Comparison of ENCODE assay signal across 8 mouse cellular contexts in genomic region chr15:8445951-8446419, GRCm38 (mm10). TPM values are rescaled to one million over a fixed set of nuclear protein-coding genes. Genes with fewer than 3 reads are reported as not detected.
DNase-seq lines count a peak whose midpoint lies in the region; ATAC-seq and TF ChIP-seq lines count a peak whose summit lies in the region.

No protein-coding gene starts in this region.

- peak overlapping the region; percentile 83 for H3K9ac ChIP-seq in intestine, embryonic 15.5 days
- peak overlapping the region; percentile 86 for H3K9ac ChIP-seq in neural tube, embryonic 15.5 days (replicated peaks)

- no peak for TF ChIP-seq POLR2A in lung, adult 2 months (IDR thresholded peaks at IDR 0.05; ENCODE audit: borderline replicate concordance, extremely low read depth, low read depth, low read length)

- no peaks in the 10 kb centered on the region for H3K27me3 ChIP-seq in intestine, embryonic 15.5 days (replicated peaks)
- no peaks in the 10 kb centered on the region for H3K27me3 ChIP-seq in neural tube, embryonic 15.5 days (replicated peaks)

- H3K27ac ChIP-seq in intestine, embryonic 15.5 days = peak overlapping the region; percentile 97
- peak overlapping the region; percentile 97; the same call in 1 of the 2 replicates for H3K27ac ChIP-seq in neural tube, embryonic 15.5 days (replicated peaks)

- no peaks in the 10 kb centered on the region for H3K36me3 ChIP-seq in intestine, embryonic 15.5 days
- H3K36me3 ChIP-seq in neural tube, embryonic 15.5 days = no peaks in the 10 kb centered on the region

- peaks cover 6% of the 10 kb centered on the region for H3K4me1 ChIP-seq in intestine, embryonic 15.5 days (replicated peaks)
- peaks cover 6% of the 10 kb centered on the region; the same call in 1 of the 2 replicates for H3K4me1 ChIP-seq in lung, adult 2 months (ENCODE audit: control insufficient read depth, insufficient read depth, low read length)
- H3K4me1 ChIP-seq in neural tube, embryonic 15.5 days = peaks cover 39% of the 10 kb centered on the region

- H3K9me3 ChIP-seq in intestine, embryonic 15.5 days = no peaks in the 10 kb centered on the region
- H3K9me3 ChIP-seq in neural tube, embryonic 15.5 days (replicated peaks) = no peaks in the 10 kb centered on the region

- 0% methylated on average over 19 of the region's 19 CpGs for WGBS in intestine, embryonic 15.5 days
- WGBS in lung, adult 2 months = under 1% methylated on average over 19 of the region's 19 CpGs
- WGBS in neural tube, embryonic 15.5 days = under 1% methylated on average over 19 of the region's 19 CpGs

- intact Hi-C loops in gastrocnemius, postnatal 14 days (cut with DNase I; ENCODE audit: low total_unique reads) = no loop called here

- DNase-seq in 416B (ENCODE audit: low read depth) (peak; percentile 77), MN1 (ENCODE audit: low spot score) (peak; percentile 61)
- peak; percentile 44 for DNase-seq in cerebellum, adult 9-11 months
- peak; percentile 16 for DNase-seq in gastrocnemius, postnatal 14 days
- peak; percentile 49 for DNase-seq in lung, adult 2 months
- no peak for DNase-seq in frontal cortex, postnatal 36 days (ENCODE audit: low spot score in 2 of 2)

- no peak for TF ChIP-seq CTCF in lung, adult 2 months (IDR thresholded peaks at IDR 0.05; ENCODE audit: insufficient read depth, low read length)

- 0 out of 2 replicates have a peak, but pooled peaks have one; percentile 4 for ATAC-seq in intestine, embryonic 15.5 days
- no peak for ATAC-seq in neural tube, embryonic 15.5 days (ENCODE audit: low FRiP score)

- peak overlapping the region; percentile 69 for H3K4me3 ChIP-seq in intestine, embryonic 15.5 days (replicated peaks)
- H3K4me3 ChIP-seq in lung, adult 2 months (replicated peaks; ENCODE audit: extremely low read depth, low read depth, low read length) = peak overlapping the region; percentile 84
- H3K4me3 ChIP-seq in neural tube, embryonic 15.5 days (replicated peaks) = peak overlapping the region; percentile 94

- H3K4me2 ChIP-seq in intestine, embryonic 15.5 days (replicated peaks) = peak overlapping the region; percentile 91
- peak overlapping the region; percentile 99 for H3K4me2 ChIP-seq in neural tube, embryonic 15.5 days

RNA-seq across cellular contexts. Expression of gene Nipbl, which starts 1.7 kb away (rescaled TPM):
- 10 to 100 TPM; 21.9 to 23.1 TPM for total RNA-seq in gastrocnemius, postnatal 14 days (2021)
- 14.6 and 14.7 TPM in 2 replicates for polyA plus RNA-seq in intestine, embryonic 15.5 days (2015; fragmentation: Nextera tagmentation; extraction: Ambion mirVana)
- polyA plus RNA-seq in lung, adult 2 months (2012; rRNA removed) = 4.9 and 7.1 TPM in 2 replicates
- 13.3 and 15.1 TPM in 2 replicates for polyA plus RNA-seq in neural tube, embryonic 15.5 days (2015; fragmentation: Nextera tagmentation; extraction: Ambion mirVana)

Comparison
In these comparisons a context has a peak if more than half of its experiments do, and no peak if none do; other contexts are left out.
1. DNase-seq: peak in 416B (single experiment), MN1 (single experiment), cerebellum, adult 9-11 months (single experiment), gastrocnemius, postnatal 14 days (single experiment) and lung, adult 2 months (single experiment); none in frontal cortex, postnatal 36 days (0 of 2).
2. Peak in every context shown above with its lines, with median percentiles within 50 percentile points of each other: H3K4me3 ChIP-seq.